Mouse (Mus musculus) bone marrow macrophage, adult 2 months (primary cell): ENCODE results near the gene Mospd1. TPM values are rescaled to one million over a fixed set of nuclear protein-coding genes. Genes with fewer than 3 reads are reported as not detected.

Source experiments
- H3K27ac ChIP-seq: 2 replicates; pipeline ENCODE4 v1.5.1; 2012; ENCODE audit warnings: low read depth, low read length; ENCODE audit not compliant: insufficient read depth
- H3K4me1 ChIP-seq: 2 replicates; pipeline ENCODE4 v1.6.1; 2012; ENCODE audit warnings: low read length; ENCODE audit not compliant: control insufficient read depth, insufficient read depth
- H3K4me3 ChIP-seq: 2 replicates; pipeline ENCODE4 v1.5.1; 2012; ENCODE audit warnings: mild to moderate bottlenecking, low read length, moderate library complexity; ENCODE audit not compliant: insufficient read depth
- CTCF ChIP-seq: IDR thresholded peaks from 2 replicates; pipeline ENCODE4 v1.5.1; 2012; ENCODE audit warnings: low read depth, mild to moderate bottlenecking, low read length, moderate library complexity
- POLR2A ChIP-seq: IDR thresholded peaks from 2 replicates; pipeline ENCODE4 v1.6.1; 2012; ENCODE audit warnings: mild to moderate bottlenecking, low read depth, low read length, borderline replicate concordance
- polyA plus RNA-seq: library from polyadenylated mRNA; stranded (reverse); fragments of >200 nt; gene quantifications from 2 replicates; pipeline ENCODE4 v1.2.4, GENCODE M21; 2012; ENCODE audit not compliant: missing spikeins, insufficient read depth, insufficient read length

Mospd1 gene
- 24.9 and 26.2 TPM in 2 replicates for polyA plus RNA-seq

DNA sequence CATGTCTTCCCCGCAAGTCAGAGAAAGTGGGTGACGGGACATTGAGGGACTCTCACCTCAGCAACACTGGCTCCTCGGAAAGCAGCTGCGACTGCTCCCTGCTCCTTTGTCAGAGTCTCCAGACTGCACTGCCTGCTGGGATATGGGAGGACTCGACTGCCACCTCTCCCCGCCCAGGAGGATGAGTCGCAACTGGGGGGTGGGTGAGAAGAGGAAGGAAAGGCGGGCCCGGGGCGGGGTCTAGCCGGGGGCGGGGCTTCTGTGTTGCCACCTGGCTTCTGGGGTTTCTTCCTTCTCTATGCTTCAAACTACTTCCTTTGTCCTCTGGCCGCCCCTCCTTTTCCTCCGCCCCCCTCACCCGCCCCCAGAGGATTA, at the start of gene Mospd1:
Gene Mospd1, minus strand, starts transcription at position 137 of the 375 bp plus-strand sequence.
- no peak for TF ChIP-seq CTCF
- TF ChIP-seq POLR2A, result no peak
- Histone ChIP-seq H3K4me1 (no peaks in the 10 kb centered on the region), H3K4me3 (peak within 1 kb of the TSS; percentile 62), H3K27ac (peak within 1 kb of the TSS; percentile 54)

DNA sequence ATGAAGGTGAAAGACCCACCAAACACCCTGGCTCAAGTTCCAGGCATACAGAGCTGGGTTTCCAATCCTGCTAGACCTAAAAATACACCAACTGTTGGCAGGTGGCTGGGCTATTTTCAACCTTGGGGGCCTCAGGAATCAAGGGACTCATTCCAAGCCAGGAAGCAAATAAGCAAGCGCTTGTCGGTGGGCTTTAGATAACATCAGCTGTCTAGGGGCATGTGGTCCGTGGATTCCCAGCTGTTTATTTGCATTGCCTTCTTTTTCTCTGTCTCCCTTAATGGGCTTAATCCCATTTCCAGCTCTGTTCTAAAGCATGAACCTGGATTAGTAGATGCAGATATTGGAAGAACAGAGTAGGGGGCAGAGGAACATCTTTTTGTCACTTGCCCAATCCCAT, 16.1 kb upstream of the Mospd1 start:
- TF ChIP-seq POLR2A (no peak), CTCF (no peak)
- Histone ChIP-seq H3K4me3 (no peak overlapping the region), H3K4me1 (no peaks in the 10 kb centered on the region), H3K27ac (no peak overlapping the region)

DNA sequence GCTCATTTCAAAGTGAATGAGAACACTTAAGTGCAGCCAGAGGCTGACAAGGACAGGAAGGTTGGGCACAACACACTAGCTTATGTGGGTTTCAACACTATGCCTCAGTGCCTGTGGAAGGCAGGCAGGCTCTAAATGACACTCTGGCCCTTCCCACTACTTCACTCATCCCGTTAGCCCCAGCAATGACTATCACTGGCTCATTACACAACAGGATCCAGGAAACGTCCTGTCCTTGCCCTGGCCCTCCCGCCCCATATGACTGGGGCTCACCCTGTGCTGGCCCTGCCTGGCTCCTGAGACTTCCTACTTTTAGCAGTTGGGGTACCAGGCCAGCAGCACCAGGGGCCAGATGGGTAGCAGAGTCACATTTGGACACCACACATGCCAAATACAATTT, 12.8 kb upstream of the Mospd1 start:
- Histone ChIP-seq H3K4me3 (no peak overlapping the region), H3K27ac (no peak overlapping the region), H3K4me1 (no peaks in the 10 kb centered on the region)
- TF ChIP-seq CTCF, result no peak
- no peak for TF ChIP-seq POLR2A

DNA sequence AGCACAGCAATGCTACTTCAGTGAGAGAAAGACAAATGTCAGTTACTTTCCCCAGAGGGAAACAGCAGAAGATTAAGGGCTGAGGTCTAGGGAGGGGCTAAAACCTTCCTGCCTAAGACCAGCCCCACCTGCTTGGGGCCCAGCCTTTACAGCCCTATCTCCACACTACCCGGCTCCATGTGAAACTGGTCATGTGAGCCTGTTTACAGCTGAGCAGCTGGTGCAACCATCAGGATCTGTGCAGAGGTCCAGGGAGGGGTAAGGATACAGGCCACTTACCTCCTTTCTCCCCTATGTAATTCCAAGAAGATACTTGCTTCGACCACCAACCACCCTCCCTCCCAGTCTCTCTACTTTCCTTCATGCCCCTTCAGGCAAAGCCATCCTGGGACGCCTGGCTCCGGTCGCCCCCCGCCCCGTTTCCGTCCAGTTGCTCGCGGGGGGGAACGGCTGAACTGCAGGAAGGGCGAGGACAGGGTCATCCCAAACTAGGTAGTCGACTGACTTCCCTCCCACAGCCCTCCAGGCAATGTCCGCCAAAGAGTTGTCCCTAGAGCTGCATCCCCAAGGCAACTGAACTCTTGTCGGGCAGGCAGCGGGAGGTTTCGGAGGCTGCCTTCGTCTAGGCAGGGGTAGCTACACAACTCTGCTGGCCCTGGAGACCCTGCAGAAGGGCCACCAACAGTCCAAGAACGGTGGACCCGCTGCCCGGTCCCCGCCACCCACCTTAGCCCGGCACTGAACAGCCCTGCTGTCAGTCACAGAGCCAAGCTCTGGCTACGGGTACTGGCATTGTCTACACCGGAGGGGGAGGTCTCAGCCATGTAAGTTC, 552 bp downstream of the Mospd1 start:
- Histone ChIP-seq H3K4me1 (no peaks in the 10 kb centered on the region), H3K4me3 (peak overlapping the region; percentile 62), H3K27ac (peak overlapping the region; percentile 54)
- TF ChIP-seq CTCF (no peak), POLR2A (no peak)

DNA sequence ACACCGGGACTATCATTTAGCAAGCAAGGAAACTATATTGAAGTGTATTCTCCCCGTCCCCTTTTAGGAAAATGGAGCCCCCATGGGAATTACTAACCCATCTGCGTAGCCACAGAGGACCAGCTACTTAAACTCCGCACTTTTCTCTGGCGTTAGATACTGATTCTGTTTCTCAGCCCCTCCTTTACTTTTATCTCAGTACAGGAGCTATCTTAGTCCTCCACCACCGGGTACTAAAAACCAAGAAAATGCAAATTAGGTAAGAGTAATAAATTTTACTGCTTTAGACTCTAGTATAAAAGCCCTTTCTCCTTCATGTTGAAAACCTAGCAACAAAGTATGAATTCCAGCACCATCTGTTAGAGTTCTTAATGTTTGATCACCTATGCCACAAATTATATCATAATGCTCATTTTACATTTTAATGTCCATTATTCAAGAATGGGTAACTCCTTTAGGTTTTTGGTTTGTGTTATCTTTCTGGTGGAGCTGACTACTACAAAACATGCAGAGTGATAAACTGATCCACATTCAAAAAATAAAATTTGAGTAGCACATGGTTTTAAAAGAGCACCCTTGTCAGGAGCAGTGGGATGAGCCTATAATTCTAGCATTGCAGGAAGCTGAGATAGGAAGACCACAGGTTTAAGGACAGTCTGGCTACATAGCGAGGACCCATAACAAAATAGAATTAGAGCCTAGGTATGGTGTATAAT, 5.5 kb downstream of the Mospd1 start:
- H3K27ac ChIP-seq, result no peak overlapping the region
- H3K4me1 ChIP-seq, result no peaks in the 10 kb centered on the region
- H3K4me3 ChIP-seq, result no peak overlapping the region
- TF ChIP-seq POLR2A, result no peak
- TF ChIP-seq CTCF, result no peak

DNA sequence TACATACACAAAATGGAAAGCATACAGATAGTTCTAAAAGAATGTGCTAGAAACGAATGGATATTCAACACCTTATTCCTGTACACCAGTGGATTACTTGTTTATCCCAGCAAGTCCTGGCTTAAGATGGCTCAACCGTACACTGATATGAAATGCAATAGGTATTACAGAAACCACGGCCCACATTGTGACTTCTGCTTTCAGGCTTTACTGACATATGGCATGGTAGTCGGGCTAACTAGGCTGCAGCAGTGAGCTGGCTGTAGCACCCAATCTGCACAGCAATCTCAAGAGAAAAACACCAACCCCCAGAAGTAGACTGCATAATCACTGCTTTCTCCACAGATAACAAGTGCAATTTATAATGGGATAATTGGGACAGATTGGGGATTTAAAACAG, 21.9 kb downstream of the Mospd1 start:
- Histone ChIP-seq H3K4me3 (no peak overlapping the region), H3K4me1 (no peaks in the 10 kb centered on the region), H3K27ac (no peak overlapping the region)
- TF ChIP-seq POLR2A (no peak), CTCF (no peak)

DNA sequence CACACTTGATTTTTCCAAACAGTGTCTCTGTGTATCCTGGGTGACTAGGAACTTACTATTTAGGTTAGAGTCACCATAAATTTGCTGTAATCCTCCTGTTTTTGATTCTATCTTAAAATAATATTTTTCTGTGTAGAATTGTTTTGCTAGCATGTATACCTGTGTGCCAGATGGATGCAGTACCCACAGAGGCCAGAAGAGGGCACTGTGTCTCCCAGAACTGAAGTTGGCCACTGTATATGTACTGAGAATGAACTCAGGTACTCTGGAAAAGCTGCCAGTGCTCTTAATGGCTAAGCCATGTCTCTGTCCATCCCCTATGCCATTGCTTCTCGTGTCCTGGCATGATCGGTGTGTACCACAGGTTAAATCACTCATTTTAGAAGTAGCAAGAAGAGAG, 28.8 kb downstream of the Mospd1 start:
- no peak overlapping the region for H3K27ac ChIP-seq
- TF ChIP-seq CTCF (peak; percentile 47; the same call in 1 of the 2 replicates), POLR2A (no peak)
- H3K4me1 ChIP-seq, result no peaks in the 10 kb centered on the region
- H3K4me3 ChIP-seq, result no peak overlapping the region

DNA sequence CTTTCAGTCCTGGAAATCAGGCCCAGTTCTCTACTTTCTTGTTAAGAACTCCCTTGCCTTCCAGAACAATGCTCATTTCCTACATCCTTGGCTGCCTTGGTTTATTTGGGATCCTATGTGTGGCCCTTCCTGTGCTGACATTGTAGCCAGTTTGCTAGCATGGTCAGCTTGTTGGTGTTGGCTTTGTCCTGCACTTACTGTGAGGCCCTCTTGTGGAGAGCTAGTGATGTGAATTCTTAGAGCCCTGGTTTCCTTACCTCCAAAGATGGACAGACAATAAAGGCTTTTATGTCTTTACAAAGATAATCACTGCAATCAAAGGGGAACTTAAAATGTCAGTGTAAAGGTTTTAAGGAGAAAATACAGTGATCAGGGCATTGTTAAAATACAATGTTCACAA, 32.9 kb downstream of the Mospd1 start:
- no peaks in the 10 kb centered on the region for H3K4me1 ChIP-seq
- TF ChIP-seq CTCF (no peak), POLR2A (no peak)
- H3K27ac ChIP-seq, result no peak overlapping the region
- H3K4me3 ChIP-seq, result no peak overlapping the region

DNA sequence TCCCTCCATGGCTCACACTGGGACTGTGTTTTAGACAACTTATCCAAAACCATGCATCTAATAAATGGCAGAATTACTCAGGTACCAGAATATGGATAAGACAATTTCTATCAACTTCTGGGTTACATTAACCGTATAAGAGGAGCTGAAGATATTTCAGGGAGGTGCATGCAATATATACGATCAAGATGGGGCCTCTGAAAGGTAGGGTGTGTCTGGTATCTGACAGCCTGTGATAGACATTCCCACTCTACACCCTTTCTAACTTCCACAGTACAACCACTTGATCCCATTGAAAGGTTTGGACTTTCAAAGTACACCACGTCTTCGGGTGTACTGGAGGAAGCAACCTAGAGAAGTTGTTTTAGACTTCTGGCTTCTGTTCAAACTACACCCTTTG, 39.9 kb downstream of the Mospd1 start:
- H3K4me1 ChIP-seq, result no peaks in the 10 kb centered on the region
- H3K27ac ChIP-seq, result no peak overlapping the region
- no peak for TF ChIP-seq CTCF
- H3K4me3 ChIP-seq, result no peak overlapping the region

DNA sequence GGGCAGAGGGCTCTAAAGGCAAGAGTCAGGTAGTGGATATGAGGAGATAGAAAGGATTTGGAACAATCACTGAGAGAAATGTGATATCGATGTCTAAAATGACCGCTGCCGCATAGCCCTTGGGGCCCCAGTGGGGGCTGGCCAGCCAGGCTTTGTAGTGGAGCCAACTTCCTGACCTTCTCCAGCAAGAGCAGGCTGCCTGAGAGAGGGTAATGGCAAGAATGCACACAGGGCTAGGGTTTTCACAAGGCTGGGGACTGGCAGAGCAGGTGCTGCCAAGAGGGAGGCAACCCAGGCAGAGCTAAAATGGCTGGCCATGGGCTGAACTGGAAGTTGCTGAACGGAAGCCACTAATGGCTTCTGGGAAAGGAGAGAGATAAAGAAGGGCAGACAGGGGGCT, 49.2 kb downstream of the Mospd1 start:
- no peak for TF ChIP-seq POLR2A
- TF ChIP-seq CTCF, result no peak
- Histone ChIP-seq H3K4me3 (no peak overlapping the region), H3K4me1 (peaks cover 9% of the 10 kb centered on the region), H3K27ac (no peak overlapping the region)
